Mouse (Mus musculus) adrenal gland, postnatal 14 days (tissue): ENCODE results near the gene Tmem132d. TPM values are rescaled to one million over a fixed set of nuclear protein-coding genes. Genes with fewer than 3 reads are reported as not detected.
A peak's percentile ranks its signal among the peaks of the same experiment; 100 is the strongest.

Experiments used
- DNase-seq: peaks from one replicate; pipeline ENCODE4 v3.0.0; 2021; ENCODE audit warnings: mixed read lengths
- long read RNA-seq, 2 experiments: library from polyadenylated mRNA; stranded (forward); transcript quantifications; one replicate each; pipeline ENCODE4 v2.0.0; 2021
- total RNA-seq: library from RNA; stranded (reverse); gene quantifications from 2 replicates; pipeline ENCODE4 v1.2.3, GENCODE M21; 2021

Tmem132d gene
- total RNA-seq: not detected in 2 replicates
- long read RNA-seq, experiment 1: 0 reads
- long read RNA-seq, experiment 2: 0 reads

DNA sequence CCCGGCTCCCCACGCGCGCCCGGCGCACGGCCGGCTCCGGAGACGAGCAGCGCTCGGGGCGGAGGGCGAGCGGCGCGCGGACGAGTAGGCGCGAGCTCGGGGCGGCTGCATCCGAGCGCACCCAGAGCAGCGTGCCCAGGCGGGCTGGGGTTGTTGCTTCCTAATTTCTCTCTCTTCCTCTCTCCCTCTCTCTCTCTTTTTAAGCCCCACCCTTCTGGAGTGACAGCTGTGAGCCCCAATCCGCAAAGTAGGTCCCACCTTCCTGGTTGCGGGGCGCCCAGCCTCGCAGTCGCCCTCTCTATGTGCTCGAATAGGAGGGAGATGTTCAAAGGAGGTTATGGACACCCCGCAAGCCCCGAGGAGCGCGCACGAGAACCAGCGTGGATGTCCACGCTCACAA, at the start of gene Tmem132d:
TSS of gene Tmem132d (minus strand) at position 162 of the 400 bp plus-strand sequence.
- no peak for DNase-seq

DNA sequence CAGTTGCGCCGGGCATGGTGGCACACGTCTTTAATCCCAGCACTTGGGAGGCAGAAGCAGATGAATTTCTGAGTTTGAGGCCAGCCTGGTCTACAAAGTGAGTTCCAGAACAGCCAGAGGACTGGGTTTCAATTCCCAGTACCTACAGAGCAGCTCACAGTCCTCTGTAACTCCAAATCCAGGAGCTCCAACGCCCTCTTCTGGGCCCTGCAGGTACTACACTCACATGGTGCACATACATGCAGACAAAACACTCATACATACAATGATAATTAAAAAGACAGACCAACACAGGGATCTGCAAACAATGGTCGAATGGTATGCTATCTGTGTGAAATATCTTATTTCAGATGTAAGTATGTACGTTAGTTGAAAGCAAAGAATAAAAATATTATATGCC, 47.9 kb upstream of the Tmem132d start:
- no peak for DNase-seq

DNA sequence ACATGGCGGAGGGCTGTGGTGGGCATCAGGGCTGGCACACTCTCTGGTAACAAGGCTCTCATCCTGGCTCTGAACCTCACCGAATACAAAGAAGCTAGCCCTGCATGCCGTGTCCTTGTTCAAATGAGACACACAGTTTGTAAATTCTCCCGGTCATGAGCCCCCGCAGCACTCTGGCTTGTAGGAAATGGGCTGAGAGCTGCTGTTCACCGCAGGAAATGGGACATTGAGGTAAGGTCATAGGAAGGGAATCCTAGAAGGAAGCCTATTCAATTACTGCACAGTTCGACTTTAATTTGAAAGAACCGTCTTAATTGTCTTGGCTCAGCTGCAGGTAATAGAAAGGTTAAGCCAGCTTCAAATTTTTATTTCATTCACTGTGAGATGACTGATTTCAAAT, 42.5 kb upstream of the Tmem132d start:
- DNase-seq: no peak

DNA sequence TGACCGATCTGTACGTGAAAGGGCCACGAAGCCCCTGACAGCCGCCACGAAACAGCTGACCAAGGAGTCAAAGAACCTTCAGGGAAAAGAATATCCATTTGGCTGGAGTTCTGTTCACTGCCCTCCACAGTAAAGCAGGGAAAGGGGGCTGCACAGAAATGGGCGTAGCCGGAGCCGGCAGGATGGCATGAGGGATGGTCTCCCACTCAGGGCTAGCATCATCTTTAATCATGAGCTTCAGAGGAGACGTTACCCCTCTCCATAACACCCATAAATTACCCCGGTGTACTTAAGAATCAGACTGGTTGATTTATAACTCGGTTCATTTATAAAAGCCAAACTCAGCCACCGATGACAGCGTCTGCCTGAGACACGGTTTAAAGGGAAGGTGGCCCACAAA, 36.9 kb upstream of the Tmem132d start:
- DNase-seq: no peak

DNA sequence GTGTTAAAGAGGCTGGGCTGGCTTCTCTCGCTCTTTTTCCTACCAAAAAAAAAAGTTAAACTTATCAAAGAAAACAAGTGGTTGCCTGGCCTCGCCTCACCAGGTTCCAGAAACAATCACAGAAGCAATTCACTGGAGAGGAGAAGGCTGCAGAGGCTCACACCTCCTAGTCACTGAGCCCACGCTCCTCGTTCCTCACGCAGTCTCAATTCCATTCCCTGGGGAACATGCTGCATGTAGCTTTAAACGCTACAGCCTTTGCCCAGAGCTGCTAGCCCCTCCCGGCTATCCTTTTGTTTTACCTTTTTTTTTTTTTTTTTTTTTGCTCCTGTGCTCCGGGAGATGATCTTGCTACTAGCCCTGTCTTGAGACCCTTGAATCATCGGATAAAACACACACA, 31.6 kb upstream of the Tmem132d start:
- no peak for DNase-seq

DNA sequence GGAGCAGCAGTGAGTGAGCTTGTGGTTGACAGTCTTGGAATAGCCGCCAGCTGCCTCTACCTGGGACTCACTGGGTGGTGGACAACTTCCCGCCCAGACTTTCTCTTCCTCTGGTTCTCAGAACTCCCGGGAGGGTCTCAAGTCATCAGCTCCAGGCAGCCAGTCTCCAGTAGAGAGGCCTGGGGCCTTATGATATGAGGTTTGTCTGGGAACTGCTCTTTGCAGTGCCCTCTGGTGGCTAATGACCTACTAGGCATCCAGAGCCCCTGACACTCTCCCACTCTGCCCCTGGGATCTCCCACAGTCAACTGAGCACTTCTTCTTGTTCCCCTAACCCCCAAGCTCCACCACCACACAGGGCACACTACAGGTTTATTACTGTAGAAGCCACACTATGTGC, 27.7 kb upstream of the Tmem132d start:
- DNase-seq: no peak

DNA sequence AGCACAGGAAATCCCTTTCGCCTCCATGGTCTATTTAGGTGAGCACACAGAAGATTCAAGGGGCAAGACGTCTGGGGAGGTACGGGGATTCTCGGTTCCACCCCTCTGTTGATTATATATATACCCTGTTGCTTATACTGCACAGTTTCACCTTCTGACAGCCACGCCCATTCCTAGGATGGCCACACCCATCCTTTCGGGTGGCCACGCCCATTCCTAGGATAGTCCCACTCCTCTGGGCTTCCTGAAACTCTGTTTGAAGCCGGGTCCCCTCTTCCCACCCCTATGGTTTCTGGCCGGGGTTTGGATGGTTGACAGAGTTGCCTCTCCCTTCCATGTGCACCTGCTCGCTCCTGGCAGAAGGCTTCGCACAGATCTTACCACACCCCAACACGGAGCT, 22.9 kb upstream of the Tmem132d start:
- DNase-seq: no peak

DNA sequence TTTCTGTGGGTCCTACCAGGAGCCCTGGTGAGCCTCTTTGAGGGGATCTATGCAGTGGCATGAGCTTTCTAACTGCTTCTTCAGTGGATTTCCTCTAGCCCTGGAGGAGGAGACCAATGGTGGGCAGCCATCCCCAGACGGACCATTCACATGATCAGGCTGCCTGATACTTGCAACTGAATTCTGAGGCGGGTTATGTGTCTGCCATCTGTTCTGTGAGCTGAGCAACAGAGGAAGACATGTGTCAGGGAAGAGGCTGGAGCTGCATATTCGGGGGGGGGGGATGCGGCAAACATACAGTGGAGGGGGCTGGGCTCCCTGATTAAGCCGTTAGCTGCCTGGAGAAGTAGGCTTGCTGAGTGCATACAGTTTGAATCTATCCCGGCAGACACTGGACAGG, 19.3 kb upstream of the Tmem132d start:
- DNase-seq: no peak

DNA sequence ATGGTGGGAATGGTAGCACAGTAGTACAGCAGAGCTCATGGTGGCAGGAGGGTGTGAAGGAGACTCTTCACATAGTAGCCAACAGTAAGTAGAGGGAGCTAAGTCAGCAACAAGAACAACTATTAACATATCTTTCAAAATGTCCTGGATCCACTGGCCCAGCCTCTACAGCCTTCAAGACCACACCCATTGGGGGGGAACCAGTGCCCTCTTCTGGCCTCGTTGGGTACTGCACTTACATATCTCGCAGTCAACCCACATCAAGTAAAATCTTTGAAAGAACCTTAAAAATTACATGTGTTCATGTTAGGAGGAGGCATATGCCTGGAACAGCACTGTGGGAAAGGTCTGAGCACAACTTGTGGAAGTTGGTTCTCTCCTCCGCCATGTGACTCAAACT, 17.9 kb upstream of the Tmem132d start:
- no peak for DNase-seq

DNA sequence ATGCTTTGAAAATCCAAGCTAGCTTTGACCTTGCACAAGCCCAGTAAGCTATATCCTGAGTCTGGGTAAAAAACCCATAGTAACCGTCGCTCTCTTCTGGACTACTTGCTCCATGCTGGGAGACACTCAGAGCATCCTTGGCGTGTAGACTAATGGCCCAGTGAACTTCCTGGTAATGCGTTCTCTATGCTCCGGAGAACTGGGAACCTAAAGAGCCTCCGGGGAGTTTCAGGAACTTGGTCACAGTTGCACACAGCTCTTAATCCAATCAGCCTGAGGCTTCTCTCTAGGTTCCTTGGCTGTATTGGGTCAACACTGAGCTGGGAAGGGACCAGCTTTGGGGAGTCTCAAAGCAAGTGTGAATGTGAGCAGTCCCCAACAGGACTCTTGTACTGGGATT, 12.0 kb upstream of the Tmem132d start:
- no peak for DNase-seq

DNA sequence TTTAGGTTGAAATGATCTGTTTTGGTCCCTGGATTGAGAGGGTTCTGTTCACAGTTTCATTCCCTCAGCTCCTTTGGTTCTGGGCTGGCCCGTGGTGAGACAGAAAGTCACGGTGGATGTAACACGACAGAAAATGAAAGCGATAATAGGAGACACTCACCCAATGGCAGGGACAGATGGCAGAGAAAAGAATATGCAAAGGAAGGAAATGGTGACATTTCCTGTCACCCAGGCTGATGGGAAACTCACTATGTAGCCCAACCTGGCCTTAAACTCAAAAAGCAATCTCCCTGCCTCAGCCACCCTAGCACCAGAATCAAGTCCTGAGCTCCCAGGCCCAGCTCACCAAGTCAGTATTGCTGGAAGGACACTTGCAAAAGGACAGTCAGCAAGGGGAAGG, 11.0 kb upstream of the Tmem132d start:
- DNase-seq: no peak

DNA sequence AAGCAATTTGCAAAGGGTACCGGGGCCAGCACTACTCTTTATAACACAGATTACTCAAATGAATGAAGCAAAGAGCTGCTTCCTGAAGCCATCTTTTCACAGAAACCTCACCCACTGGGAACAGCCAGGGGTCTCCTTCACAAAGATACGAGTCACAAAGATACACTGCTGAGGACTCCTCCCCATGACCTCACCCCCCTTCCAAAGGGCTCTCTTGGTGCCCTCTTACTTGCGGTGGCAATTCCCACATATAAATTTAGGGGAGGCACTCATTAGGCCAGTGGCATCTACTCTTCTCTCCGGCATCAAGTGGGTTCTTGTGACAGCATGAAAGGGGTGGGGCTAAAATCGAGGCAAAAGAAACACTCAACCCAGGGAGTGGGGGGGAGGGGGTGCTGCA, 8.2 kb upstream of the Tmem132d start:
- no peak for DNase-seq

DNA sequence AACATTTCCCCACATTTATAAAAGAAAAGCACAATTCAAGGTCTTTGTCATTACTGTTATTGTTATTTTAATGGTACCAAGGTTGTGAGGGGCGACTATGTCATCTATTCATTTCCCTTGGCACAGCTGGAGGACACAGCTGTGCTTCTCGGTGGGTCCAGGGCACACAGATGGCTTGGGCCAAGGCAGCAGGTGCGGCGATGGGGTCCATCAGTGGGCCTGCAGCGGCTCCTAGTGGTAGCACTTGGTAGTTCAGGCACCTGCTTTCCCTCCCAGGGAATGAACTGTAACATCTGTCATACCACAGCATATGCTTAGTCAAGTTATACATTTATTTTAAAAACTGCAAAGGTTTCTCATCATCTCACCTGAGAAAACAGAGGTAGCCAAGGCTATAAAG, 7.0 kb upstream of the Tmem132d start:
- DNase-seq: peak; percentile 72

DNA sequence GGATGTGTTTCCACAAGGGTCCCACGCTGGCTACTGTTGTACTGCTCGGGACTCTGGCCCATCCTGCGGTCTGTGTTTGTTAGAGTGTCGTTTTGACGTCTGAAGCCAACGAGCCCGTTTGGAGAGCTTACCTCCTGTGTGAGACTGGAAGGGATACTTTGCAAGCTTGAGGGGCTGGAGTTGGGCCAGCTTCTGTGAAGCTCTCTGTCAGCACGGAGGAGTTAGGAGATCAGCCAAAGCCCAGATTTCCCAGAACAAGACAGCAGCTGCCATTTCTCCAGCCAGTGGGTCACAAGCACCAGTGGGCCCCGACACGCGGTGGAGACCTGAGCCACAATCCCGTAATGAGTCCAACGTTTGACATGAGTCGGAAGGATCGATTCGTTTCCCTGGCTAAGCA, 5.2 kb upstream of the Tmem132d start:
- no peak for DNase-seq

DNA sequence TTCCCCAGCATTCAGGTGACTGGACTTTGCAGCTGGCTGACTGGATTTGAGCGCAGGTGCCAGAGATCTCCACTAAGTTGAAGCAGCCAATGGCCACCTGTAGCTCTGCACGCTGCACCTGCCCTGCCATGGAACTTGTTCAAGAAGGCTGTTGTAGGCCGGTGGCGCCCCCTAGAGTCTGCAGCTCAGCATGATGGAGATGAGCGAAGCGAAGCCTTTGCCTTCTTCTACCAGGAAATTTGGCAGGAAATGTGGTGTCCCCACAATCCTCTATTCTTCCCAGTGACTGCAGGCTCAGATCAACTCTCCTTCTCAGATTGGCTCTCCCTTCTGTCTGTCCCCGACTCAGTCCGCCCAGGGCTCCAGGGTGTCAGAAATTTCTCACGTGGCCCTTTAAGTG, 4.0 kb upstream of the Tmem132d start:
- peak; percentile 7 for DNase-seq

DNA sequence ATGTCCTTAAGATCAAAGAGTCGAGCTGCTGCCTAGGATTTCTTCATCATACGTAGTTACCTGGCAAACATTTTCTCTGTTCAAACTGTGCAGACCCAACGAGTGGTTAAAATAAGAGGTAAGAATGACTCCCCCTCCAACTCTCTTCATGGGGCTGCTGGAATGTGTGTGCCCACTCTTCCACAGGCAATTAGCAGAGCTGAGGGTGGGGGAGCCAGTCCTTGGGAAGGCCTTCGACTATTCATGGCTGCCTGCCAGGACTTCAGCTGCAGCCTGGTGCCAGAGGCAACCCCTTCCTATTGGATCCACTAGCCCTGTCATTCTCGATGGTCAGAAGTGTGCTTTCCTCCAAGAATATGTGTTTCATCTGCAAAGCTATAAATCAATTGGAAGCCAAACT, 2.8 kb upstream of the Tmem132d start:
- DNase-seq: no peak

DNA sequence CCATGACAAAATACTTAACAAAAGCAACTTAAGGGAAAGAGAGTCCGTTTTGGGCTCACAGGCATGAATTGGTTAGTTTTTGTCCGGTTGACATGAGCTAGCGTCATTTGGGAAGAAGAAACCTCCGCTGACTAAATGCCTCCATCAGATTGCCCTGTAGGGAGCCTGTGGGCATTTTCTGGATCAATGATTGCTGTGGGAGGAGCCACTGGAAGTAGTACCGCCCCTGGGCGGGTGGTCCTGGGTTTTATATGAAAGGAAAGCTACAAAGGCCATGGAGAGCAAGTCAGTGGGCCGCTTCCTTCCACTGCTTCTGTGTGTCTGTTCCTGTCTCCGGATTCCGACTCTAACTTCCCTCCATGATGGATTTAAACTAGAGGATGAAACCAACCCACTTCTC, 909 bp upstream of the Tmem132d start:
- no peak for DNase-seq

DNA sequence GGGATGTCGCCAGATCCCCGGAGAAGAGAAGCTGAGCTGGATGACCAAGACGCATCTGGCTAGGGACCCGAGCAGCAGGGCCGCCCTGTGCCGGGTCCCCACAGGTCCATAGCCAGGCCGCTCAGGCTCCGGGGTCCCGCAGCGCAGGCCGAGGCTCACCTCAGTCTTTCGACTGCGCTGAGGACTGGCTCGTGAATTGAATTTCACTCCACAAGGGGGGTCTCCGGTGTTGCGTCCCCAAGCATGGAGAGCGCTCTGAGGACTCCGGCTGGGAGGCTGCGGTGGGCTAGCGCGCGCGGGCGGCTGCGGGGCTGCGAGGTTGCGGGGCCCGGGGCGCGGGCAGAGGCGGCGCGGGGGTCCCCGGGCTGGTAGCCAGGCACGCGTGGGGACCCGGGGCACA, 455 bp downstream of the Tmem132d start:
- no peak for DNase-seq

DNA sequence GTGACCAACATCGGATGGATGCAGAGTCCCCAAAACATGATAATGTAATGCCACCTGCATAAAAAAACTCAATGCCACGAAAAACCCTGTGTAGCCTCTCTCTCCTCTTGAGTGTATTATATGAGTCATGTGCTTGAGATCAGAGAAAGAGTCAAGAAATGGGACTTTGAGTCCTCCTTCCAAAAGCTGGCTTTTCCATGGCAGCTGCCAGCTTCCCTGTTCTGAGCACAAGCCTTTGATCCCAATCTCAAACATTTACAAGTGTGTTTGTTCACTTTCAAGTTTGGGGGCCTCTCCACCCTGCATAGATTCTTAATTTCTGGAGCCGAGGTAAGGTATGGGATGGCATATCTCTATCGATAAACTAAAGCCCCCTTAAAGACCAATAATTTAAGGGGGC, 8.2 kb downstream of the Tmem132d start:
- no peak for DNase-seq

DNA sequence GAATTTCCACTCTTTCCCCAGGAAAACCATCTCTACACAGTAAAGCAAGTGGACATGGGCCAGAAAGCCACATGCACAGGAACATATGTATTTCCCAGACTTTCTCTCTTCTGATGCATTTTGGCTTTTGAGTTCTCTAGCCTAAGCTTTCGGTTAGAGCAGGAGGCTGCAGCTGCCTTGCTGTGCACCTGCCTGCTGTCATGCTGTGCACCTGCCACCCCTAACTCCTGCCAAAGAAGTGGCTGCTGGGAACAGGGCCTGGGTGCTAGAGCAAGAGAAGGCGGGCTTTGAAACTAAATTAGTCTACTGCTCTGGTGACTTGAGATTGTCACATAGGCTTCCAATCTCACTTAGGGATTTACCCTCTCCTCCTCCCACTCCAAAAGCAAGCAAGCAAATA, 8.7 kb downstream of the Tmem132d start:
- no peak for DNase-seq

DNA sequence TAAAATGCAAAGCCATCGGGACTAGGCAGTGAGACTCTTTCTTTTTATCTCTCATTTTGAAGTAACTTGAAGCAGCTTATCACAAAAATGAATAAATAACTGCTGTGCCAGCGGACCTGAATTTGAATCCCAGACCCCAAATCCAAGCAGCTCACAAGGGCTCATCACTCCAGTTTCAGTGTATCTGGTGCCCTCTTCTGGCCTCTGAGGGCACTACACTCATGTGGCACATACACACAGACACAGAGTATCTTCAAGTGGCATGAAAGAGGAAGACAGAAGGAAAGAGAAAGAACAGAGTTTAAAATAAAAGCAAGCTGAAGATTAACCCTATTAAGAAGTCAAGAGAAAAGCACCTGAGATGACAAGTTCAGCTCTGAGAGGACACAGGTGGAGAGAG, 10.8 kb downstream of the Tmem132d start:
- no peak for DNase-seq

DNA sequence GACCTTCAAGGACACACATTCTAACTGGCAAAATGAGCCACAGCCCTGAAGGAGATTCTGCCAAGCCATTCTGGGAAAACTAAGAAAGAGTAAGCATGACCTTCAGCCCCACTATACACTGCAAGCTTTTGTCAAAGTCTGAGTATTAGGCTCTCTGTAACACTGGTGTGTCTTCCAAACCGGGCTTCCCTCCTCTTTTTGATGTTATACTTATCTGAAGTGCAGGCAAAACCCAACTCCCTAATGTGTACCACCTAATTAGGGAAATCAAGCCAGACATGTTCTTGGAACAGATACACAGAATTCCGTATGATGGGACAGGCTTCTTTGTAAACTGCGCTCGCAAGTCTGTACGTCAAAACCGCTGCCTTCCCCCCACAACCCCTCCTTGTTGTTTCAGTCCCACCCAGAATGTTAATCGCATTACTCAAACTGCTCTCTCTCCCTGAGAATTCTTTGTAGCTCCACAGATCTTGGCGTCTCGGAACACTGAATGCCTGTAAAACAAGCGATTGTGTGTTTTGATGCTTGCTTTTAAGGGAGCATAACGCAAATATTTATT, 14.6 kb downstream of the Tmem132d start:
- no peak for DNase-seq

DNA sequence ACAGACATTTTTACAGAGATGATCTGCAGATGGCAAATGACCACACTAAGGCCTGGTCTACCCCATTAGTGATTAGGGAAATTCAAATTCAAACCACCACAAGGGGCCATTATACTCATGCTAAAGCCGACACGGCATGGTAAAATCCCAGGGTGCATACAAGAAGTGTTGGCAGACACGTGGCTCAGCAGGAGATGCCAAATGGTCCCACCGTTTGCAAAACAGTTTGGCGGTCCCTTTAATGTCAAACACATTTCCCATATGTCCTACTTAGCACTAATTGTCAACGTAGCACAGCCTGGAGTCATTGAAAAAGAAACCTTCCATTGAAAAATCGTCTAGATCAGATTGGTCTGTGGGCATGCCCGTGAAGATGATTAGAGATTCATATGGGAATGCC, 18.8 kb downstream of the Tmem132d start:
- DNase-seq: no peak

DNA sequence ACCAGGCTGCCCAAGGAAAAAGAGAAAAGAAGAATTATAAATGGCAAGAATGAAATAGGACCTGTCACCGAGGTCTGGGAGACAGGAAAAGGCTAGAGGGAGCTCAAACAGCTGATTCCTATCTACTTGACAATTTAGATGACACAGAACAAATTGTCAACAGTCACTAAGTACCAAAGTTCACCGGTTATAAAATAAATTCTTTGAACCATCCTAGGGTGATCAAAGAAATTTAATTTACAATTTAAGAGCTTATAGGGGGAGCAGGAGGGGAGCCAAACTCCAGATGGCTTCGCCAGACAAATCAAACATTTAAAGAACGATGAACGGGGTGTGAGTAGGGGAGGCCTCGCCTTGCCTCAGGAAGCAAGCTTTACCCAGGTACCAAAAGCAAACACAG, 20.6 kb downstream of the Tmem132d start:
- DNase-seq: no peak

DNA sequence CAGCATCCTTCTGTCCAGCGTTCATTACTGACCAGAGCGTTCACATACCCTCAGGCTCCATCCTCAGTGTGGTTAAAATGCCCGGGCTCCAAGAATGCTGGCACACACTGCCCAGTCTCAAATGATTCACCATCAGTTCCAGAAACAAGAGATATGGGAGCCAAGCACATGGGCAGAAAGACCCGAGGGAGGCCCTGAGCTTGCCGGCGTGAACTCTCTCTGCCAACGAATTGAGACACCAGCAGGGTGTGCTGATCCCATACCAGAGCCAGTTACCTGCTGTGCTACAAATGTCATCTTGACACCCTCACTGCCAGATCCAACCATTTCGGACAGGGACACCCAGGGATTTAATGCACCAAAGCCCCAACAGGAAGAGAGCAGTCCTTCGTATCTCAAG, 25.3 kb downstream of the Tmem132d start:
- no peak for DNase-seq
